Mouse (Mus musculus) forebrain, embryonic 16.5 days (tissue): ENCODE results near the gene Tmem170. TPM values are rescaled to one million over a fixed set of nuclear protein-coding genes. Genes with fewer than 3 reads are reported as not detected.

ENCODE experiments used
- polyA plus RNA-seq: library from polyadenylated mRNA; unstranded; fragments of >200 nt; fragmentation: Nextera tagmentation; extraction: Ambion mirVana; gene quantifications from 2 replicates; pipeline ENCODE4 v1.2.1, GENCODE M21; 2015

The Tmem170 gene
- polyA plus RNA-seq, 1 experiment from 2014 or later, result 3.8 TPM

Other genes starting within 250 kb of the Tmem170 start
- gene Ldhd, start 246.4 kb downstream of the Tmem170 start, polyA plus RNA-seq, result 0.71 TPM in 2 replicates
- 32.5 and 35.7 TPM in 2 replicates for gene Zfp1, start 233.3 kb downstream of the Tmem170 start, polyA plus RNA-seq
- gene Ctrb1, start 185.7 kb downstream of the Tmem170 start, polyA plus RNA-seq, result not detected in 2 replicates
- gene Bcar1, start 132.9 kb downstream of the Tmem170 start, polyA plus RNA-seq, result 45.9 and 52.5 TPM in 2 replicates
- 175 and 190 TPM in 2 replicates for gene Cfdp1, start 22.5 kb downstream of the Tmem170 start, polyA plus RNA-seq
- gene Chst5, start 33.7 kb upstream of the Tmem170 start, polyA plus RNA-seq, result 2.3 and 2.6 TPM in 2 replicates
- gene Tmem231, start 57.1 kb upstream of the Tmem170 start, polyA plus RNA-seq, result 14.1 and 14.3 TPM in 2 replicates
- 479 and 491 TPM in 2 replicates for gene Gabarapl2, start 64.0 kb upstream of the Tmem170 start, polyA plus RNA-seq
- gene Adat1, start 115.6 kb upstream of the Tmem170 start, polyA plus RNA-seq, result 8.4 and 10.0 TPM in 2 replicates
- gene Kars, start 134.6 kb upstream of the Tmem170 start, polyA plus RNA-seq, result 171 and 181 TPM in 2 replicates
- 57.0 and 64.6 TPM in 2 replicates for gene Terf2ip, start 134.6 kb upstream of the Tmem170 start, polyA plus RNA-seq
- gene Gm6793, start 138.3 kb upstream of the Tmem170 start, polyA plus RNA-seq, result 0.85 TPM in 1 of 2 replicates, not detected in the other